Mouse (Mus musculus) heart, embryonic 15.5 days (tissue): ENCODE data around the gene Zfp692. TPM values are rescaled to one million over a fixed set of nuclear protein-coding genes. Genes with fewer than 3 reads are reported as not detected.
"Not testable (repeated sequence)": the region's sequence is repeated elsewhere in the genome, so short reads cannot be mapped to it uniquely, and the experiment has no call there.

Experiments used
- ATAC-seq: fragments of 200-750 bp; cut with Nextera tagmentation; replicated peaks from 2 replicates; pipeline ENCODE4 v1.8.0; 2017; ENCODE audit warnings: low read depth, moderate TSS enrichment; ENCODE audit not compliant: insufficient number of reproducible peaks, insufficient read depth, low FRiP score
- H3K27ac ChIP-seq: fragments of 300-500 bp; sonication (generic); 2 replicates; pipeline ENCODE4 v1.5.1; 2015; ENCODE audit warnings: mild to moderate bottlenecking, inconsistent platforms
- H3K27me3 ChIP-seq: fragments of 300-500 bp; sonication (generic); 2 replicates; pipeline ENCODE4 v1.6.1; 2015; ENCODE audit warnings: inconsistent platforms
- H3K36me3 ChIP-seq: fragments of 300-500 bp; sonication (generic); 2 replicates; pipeline ENCODE4 v1.6.1; 2015; ENCODE audit warnings: mild to moderate bottlenecking, inconsistent platforms
- H3K4me1 ChIP-seq: fragments of 300-500 bp; sonication (generic); replicated peaks from 2 replicates; pipeline ENCODE4 v1.6.1; 2015; ENCODE audit warnings: inconsistent platforms
- H3K4me2 ChIP-seq: fragments of 300-500 bp; sonication (generic); 2 replicates; pipeline ENCODE4 v1.6.1; 2015; ENCODE audit warnings: inconsistent platforms, mild to moderate bottlenecking, moderate library complexity
- H3K4me3 ChIP-seq: fragments of 300-500 bp; sonication (generic); 2 replicates; pipeline ENCODE4 v1.5.1; 2015; ENCODE audit warnings: mild to moderate bottlenecking, inconsistent platforms
- H3K9ac ChIP-seq: fragments of 300-500 bp; sonication (generic); 2 replicates; pipeline ENCODE4 v1.6.1; 2015; ENCODE audit warnings: mild to moderate bottlenecking, inconsistent platforms
- H3K9me3 ChIP-seq: fragments of 300-500 bp; sonication (generic); replicated peaks from 2 replicates; pipeline ENCODE4 v1.6.1; 2016; ENCODE audit warnings: inconsistent platforms
- WGBS: fragments of 180-500 bp; shearing (Covaris S2); methylation state at CpG from one replicate; pipeline ENCODE4 v1.1.7; 2015; ENCODE audit warnings: mixed read lengths; 5-methylcytosine and 5-hydroxymethylcytosine counted together
- polyA plus RNA-seq: library from polyadenylated mRNA; unstranded; fragments of >200 nt; fragmentation: Nextera tagmentation; extraction: Ambion mirVana; gene quantifications from 2 replicates; pipeline ENCODE4 v1.2.1, GENCODE M21; 2015

Zfp692 gene
- polyA plus RNA-seq, 1 experiment from 2014 or later, result 12.1 TPM

DNA sequence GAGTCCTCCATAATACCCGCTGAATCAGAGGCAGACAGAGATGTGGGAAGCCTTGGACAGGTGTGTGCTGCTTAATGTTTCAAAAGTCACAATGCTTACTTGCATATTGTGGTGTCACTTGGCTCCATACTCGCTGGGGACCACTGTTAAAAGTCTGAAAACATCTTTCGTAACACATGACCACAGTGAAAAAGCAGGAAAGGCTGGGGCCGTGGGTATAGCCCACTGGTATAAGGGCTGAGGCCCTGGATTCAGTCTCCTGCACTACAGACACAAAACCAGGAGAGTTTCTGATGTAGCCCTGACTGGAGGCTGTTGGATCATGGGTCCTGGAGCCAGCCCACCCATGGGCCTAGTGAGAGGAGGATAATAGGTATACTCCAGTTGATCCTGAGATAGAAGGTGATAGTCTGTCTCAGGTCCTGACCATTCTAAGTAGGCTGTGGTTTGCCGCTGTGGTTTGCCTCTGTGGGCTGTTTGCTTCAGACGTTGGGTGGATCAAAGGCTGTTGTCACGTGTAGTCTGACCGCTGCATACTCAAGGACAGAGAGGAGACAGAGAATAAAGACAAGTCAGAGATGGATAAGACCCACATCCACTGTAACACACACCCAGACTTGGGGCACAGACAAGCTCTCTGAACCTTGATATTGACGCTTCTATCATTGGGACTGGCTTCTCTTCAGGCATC lies 16.7 kb upstream of the Zfp692 start:
- peaks cover 5% of the 10 kb centered on the region; the same call in 1 of the 2 replicates for H3K27me3 ChIP-seq
- no peak overlapping the region for H3K4me3 ChIP-seq
- no peak overlapping the region for H3K27ac ChIP-seq
- no peak overlapping the region for H3K4me2 ChIP-seq
- no peaks in the 10 kb centered on the region for H3K9me3 ChIP-seq
- WGBS, result 60% methylated on average over 9 of the region's 9 CpGs
- H3K9ac ChIP-seq, result no peak overlapping the region
- H3K4me1 ChIP-seq, result no peaks in the 10 kb centered on the region
- ATAC-seq, result no peak
- H3K36me3 ChIP-seq, result no peaks in the 10 kb centered on the region

GRCm38 (mm10) chr11:58290812-58291211 lies 16.1 kb upstream of the Zfp692 start:
- H3K4me1 ChIP-seq, result no peaks in the 10 kb centered on the region
- no peaks in the 10 kb centered on the region for H3K36me3 ChIP-seq
- no peak overlapping the region for H3K4me2 ChIP-seq
- H3K9ac ChIP-seq, result no peak overlapping the region
- no peaks in the 10 kb centered on the region for H3K9me3 ChIP-seq
- no peak overlapping the region for H3K27ac ChIP-seq
- WGBS, result 72% methylated on average over 4 of the region's 4 CpGs
- ATAC-seq, result no peak
- peaks cover 5% of the 10 kb centered on the region; the same call in 1 of the 2 replicates for H3K27me3 ChIP-seq
- H3K4me3 ChIP-seq, result no peak overlapping the region

GRCm38 (mm10) chr11:58292791-58293190 lies 14.1 kb upstream of the Zfp692 start:
- ATAC-seq, result no peak; the same call in 1 of the 2 replicates
- Histone ChIP-seq H3K9ac (no peak overlapping the region), H3K27me3 (no peaks in the 10 kb centered on the region), H3K27ac (no peak overlapping the region), H3K4me1 (no peaks in the 10 kb centered on the region), H3K9me3 (no peaks in the 10 kb centered on the region), H3K4me3 (no peak overlapping the region), H3K4me2 (no peak overlapping the region), H3K36me3 (no peaks in the 10 kb centered on the region)
- 46% methylated on average over 4 of the region's 4 CpGs for WGBS

GRCm38 (mm10) chr11:58297396-58297795 lies 9.5 kb upstream of the Zfp692 start:
- Histone ChIP-seq H3K27me3 (no peaks in the 10 kb centered on the region), H3K4me2 (no peak overlapping the region), H3K4me3 (no peak overlapping the region), H3K36me3 (no peaks in the 10 kb centered on the region), H3K9me3 (no peaks in the 10 kb centered on the region), H3K4me1 (peaks cover 5% of the 10 kb centered on the region; the same call in 1 of the 2 replicates), H3K9ac (no peak overlapping the region), H3K27ac (no peak overlapping the region)
- no peak for ATAC-seq
- 73% methylated on average over 6 of the region's 6 CpGs for WGBS

- Histone ChIP-seq H3K4me2 (peak overlapping the region; percentile 64), H3K4me1 (peaks cover 10% of the 10 kb centered on the region), H3K9ac (no peak overlapping the region), H3K27ac (peak overlapping the region; percentile 94; the same call in 1 of the 2 replicates), H3K9me3 (no peaks in the 10 kb centered on the region), H3K27me3 (no peaks in the 10 kb centered on the region), H3K36me3 (no peaks in the 10 kb centered on the region), H3K4me3 (peak overlapping the region; percentile 67)
- WGBS, result 11% methylated on average over 13 of the region's 13 CpGs
- no peak for ATAC-seq
These were observed 5.8 kb upstream of the Zfp692 start for GRCm38 (mm10) chr11:58301057-58301456.

- peak; percentile 91 for ATAC-seq
These were observed 4.8 kb upstream of the Zfp692 start for GRCm38 (mm10) chr11:58301837-58302754.

DNA sequence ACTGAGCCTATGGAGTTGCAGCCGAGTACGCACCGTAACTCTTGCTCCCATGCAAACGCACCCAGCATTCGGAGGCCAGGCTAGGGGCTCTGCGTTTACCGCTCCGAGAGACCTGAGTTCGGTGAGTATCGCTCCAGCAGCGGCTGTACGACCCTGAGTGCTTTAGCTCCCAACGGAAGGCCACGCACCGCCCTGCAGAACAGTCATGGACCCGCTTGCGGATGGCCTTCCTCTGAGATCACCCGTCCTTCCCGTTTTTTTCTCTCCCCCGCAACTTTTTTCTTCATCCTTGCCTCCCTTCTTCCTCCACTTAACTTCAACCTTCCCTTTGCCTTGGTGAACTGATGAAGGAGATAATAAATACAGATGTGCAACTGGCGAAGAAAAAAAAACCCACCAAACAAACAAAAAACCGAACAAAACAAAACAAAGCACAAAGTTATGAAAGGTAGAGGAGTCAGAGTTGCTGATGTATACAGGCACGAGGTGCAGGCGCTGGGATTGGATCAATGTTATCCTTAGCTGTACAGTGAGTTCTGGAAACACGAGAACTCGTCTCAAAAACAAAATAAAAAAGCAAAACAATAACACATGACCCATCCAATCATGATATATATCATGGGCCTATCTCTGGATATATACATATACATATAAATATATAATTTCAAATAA lies 4.0 kb upstream of the Zfp692 start:
- Histone ChIP-seq H3K36me3 (no peaks in the 10 kb centered on the region), H3K27me3 (no peaks in the 10 kb centered on the region), H3K4me1 (peaks cover 26% of the 10 kb centered on the region), H3K4me3 (peak overlapping the region; percentile 67), H3K9ac (peak overlapping the region; percentile 62), H3K27ac (peak overlapping the region; percentile 94), H3K9me3 (no peaks in the 10 kb centered on the region), H3K4me2 (peak overlapping the region; percentile 64)
- peak; percentile 48 for ATAC-seq
- 2% methylated on average over 26 of the region's 26 CpGs for WGBS

More at GRCm38 (mm10) chr11:58301837-58302754, 4.8 kb upstream of the Zfp692 start:
- Histone ChIP-seq H3K27me3 (no peaks in the 10 kb centered on the region), H3K4me3 (peak overlapping the region; percentile 67), H3K9me3 (no peaks in the 10 kb centered on the region), H3K36me3 (no peaks in the 10 kb centered on the region), H3K4me1 (peaks cover 17% of the 10 kb centered on the region), H3K4me2 (peak overlapping the region; percentile 64), H3K9ac (peak overlapping the region; percentile 62), H3K27ac (peak overlapping the region; percentile 94)
- WGBS, result under 1% methylated on average over 36 of the region's 36 CpGs

GRCm38 (mm10) chr11:58303594-58303993 lies 3.3 kb upstream of the Zfp692 start:
- peak overlapping the region; percentile 33; the same call in 1 of the 2 replicates for H3K27ac ChIP-seq
- peak overlapping the region; percentile 43 for H3K4me2 ChIP-seq
- ATAC-seq, result no peak
- H3K4me1 ChIP-seq, result peaks cover 27% of the 10 kb centered on the region
- WGBS, result 42% methylated on average over 7 of the region's 7 CpGs
- H3K9ac ChIP-seq, result no peak overlapping the region
- peak overlapping the region; percentile 14 for H3K4me3 ChIP-seq
- H3K27me3 ChIP-seq, result no peaks in the 10 kb centered on the region
- H3K9me3 ChIP-seq, result no peaks in the 10 kb centered on the region
- H3K36me3 ChIP-seq, result no peaks in the 10 kb centered on the region

DNA sequence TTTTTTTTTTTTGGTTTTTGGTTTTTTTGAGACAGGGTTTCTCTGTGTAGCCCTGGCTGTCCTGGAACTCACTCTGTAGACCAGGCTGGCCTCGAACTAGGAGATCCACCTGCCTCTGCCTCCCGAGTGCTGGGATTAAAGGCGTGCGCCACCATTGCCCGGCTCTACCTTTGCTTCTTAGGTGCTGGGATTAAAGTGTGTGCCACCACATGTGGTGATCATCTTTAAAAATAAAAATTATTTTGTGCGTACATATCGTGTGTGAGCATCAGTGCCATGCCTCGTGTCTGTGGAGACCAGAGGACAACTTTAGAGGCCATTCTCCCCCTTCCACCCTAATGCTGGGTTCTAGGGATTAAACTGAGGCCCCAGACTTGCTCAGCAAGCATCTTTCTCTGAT lies 1.6 kb upstream of the Zfp692 start:
- ATAC-seq, H3K4me2 ChIP-seq, H3K9me3 ChIP-seq, H3K4me3 ChIP-seq, H3K27me3 ChIP-seq, H3K9ac ChIP-seq, H3K36me3 ChIP-seq, H3K27ac ChIP-seq: not testable (repeated sequence)
- 87% methylated on average over 8 of the region's 8 CpGs for WGBS
- peaks cover 27% of the 10 kb centered on the region for H3K4me1 ChIP-seq

DNA sequence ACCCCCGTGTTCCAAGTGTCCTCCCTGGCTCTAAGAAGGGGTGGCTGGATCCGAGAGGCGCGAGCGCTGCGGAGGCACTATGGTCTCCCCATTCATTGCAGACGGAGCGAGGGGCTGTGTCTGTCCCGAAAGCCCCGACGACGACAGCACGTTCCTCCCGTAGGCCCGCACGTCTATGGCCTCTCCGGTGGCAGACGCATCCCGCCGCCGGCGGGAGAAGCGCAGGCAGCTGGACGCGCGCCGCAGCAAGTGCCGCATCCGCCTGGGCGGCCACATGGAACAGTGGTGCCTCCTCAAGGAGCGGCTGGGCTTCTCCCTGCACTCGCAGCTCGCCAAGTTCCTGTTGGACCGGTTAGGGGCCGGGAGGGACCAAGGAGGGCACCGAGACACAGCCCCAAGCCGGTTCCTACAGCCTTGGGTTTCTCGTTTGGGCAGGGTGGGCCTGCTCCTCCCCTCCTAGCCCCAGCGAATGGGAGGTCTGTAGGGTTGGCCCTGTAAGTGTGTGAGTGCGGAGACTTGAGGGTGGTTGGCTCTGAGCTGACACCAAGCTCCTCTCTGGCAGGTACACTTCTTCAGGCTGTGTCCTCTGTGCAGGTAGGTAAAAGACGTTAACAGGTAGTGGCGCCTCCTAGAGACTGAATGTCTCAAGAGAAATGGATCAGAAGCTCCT lies 677 bp downstream of the Zfp692 start:
- under 1% methylated on average over 42 of the region's 42 CpGs for WGBS

More for the DNA sequence above, 677 bp downstream of the Zfp692 start:
- Histone ChIP-seq H3K4me1 (peaks cover 22% of the 10 kb centered on the region), H3K4me3 (peak overlapping the region; percentile 62), H3K9me3 (no peaks in the 10 kb centered on the region), H3K27ac (peak overlapping the region; percentile 13; the same call in 1 of the 2 replicates), H3K4me2 (peak overlapping the region; percentile 98), H3K27me3 (no peaks in the 10 kb centered on the region), H3K9ac (peak overlapping the region; percentile 67), H3K36me3 (no peaks in the 10 kb centered on the region)
- peak; percentile 38 for ATAC-seq
